Mouse (Mus musculus): ENCODE data around the gene Ssmem1.

Gene Ssmem1

GRCm38 (mm10) chr6:30553381-30554010 lies 43.8 kb downstream of the Ssmem1 start:
- no peak for DNase-seq (ENCODE audit: low read depth, low spot score)

DNA sequence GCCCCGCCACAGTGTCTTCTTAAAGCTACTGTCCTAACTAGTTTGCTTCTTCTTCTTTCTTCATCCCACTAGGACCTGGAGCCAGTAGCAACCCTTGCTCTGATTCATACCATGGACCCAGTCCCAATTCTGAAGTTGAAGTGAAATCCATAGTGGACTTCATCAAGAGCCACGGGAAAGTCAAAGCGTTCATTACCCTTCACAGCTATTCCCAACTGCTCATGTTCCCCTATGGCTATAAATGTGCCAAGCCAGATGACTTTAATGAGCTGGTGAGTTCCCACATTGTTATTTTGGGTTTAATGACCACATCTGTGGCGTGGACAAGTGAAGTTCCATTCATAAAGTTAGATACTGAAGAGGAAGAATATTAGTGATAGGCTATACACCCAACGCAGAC lies 44.4 kb downstream of the Ssmem1 start:
- DNase-seq (ENCODE audit: low read depth, low spot score), result no peak

- DNase-seq (ENCODE audit: low read depth, low spot score), result no peak
These were observed 45.0 kb downstream of the Ssmem1 start for GRCm38 (mm10) chr6:30554621-30555170.

DNA sequence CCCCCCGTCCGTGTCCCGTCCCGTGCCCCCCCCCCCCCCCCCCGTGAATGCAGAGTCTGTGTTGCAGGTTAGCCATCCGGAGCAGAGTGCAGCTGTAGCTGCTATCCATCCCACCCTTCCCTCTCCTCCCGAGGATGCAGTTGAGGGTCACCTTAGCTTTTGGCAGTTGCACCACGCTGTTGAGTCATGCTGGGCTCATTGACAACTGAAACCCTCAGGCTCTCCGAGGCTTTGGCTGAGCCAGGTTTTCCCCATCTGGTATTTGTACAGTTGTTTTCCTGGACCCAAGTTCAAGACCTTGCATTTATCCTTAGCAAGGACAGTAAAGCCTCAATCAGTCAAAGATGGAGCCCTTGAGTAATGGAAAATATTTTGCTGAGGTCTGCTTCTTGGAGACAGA lies 46.4 kb downstream of the Ssmem1 start:
- no peak for DNase-seq (ENCODE audit: low read depth, low spot score)

GRCm38 (mm10) chr6:30559726-30560125 lies 50.1 kb downstream of the Ssmem1 start:
- DNase-seq (ENCODE audit: low read depth, low spot score), result no peak

- DNase-seq (ENCODE audit: low read depth, low spot score), result no peak
These were observed 52.5 kb downstream of the Ssmem1 start for GRCm38 (mm10) chr6:30562132-30562531.

GRCm38 (mm10) chr6:30563575-30563974 lies 53.9 kb downstream of the Ssmem1 start:
- no peak for DNase-seq (ENCODE audit: low read depth, low spot score)

DNA sequence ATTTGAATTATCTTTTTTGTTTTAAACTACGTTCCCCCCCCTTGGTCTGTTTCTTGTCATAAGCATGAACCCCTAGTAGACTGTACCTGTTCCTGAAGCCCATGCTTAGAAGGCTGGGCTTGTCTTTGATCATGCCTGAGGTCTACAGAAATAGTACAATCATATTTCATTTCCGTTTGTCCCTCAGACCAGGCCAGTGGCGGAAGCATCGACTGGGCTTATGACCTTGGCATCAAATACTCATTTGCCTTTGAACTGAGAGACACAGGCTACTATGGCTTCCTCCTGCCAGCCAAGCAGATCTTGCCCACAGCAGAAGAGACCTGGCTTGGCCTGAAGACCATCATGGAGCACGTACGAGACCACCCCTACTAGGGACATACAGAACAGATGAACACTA lies 54.4 kb downstream of the Ssmem1 start:
- DNase-seq (ENCODE audit: low read depth, low spot score), result no peak

GRCm38 (mm10) chr6:30568069-30568468 lies 58.4 kb downstream of the Ssmem1 start, which contains the start of gene Cpa4:
Cpa4 (plus strand) TSS chr6:30568369.
- no peak for DNase-seq (ENCODE audit: low read depth, low spot score)

- no peak for DNase-seq (ENCODE audit: low read depth, low spot score)
These were observed 59.7 kb downstream of the Ssmem1 start for GRCm38 (mm10) chr6:30569331-30569730.

Data from A20 (cell line).